Mouse (Mus musculus): ENCODE measurements at regions not wholly inside any gene's neighbourhood (a gene's known extent, or its start where the extent isn't known, plus 50 kb on each side); places are given as distances from the start of the nearest gene placed in this dataset.

- no peaks in the 10 kb centered on the region for H3K36me3 ChIP-seq (ENCODE audit: control insufficient read depth, insufficient read depth, low read length)
- no peaks in the 10 kb centered on the region for H3K9me3 ChIP-seq (ENCODE audit: control insufficient read depth, low read length)
- H3K4me1 ChIP-seq (ENCODE audit: control insufficient read depth, insufficient read depth, low read length) = no peaks in the 10 kb centered on the region
- DNase-seq (ENCODE audit: low spot score) (no peak), ATAC-seq (ENCODE audit: low FRiP score, low read depth) (no peak)
- no peak overlapping the region for H3K9ac ChIP-seq (ENCODE audit: low read depth, low read length, severe bottlenecking)
- no peak overlapping the region for H3K4me2 ChIP-seq (replicated peaks; ENCODE audit: low read depth, low read length, severe bottlenecking)
- H3K4me3 ChIP-seq (replicated peaks; ENCODE audit: low read length) = no peak overlapping the region
- TF ChIP-seq POLR2A (IDR thresholded peaks at IDR 0.05; ENCODE audit: borderline replicate concordance, extremely low read depth, insufficient read depth, insufficient read length) = no peak
- H3K27ac ChIP-seq (replicated peaks; ENCODE audit: low read depth, low read length) = no peak overlapping the region
- 74% methylated on average over 10 of the region's 10 CpGs for WGBS
- H3K27me3 ChIP-seq (ENCODE audit: control insufficient read depth, insufficient read depth, low read length) = no peaks in the 10 kb centered on the region; the same call in 1 of the 2 replicates
These were observed 49.8 kb upstream of the Ralgps2 start for GRCm38 (mm10) chr1:156989149-156989785.

All from limb, embryonic 14.5 days (tissue).